Mouse (Mus musculus) macrophage (primary cell): ENCODE data around the gene Adamtsl3. TPM values are rescaled to one million over a fixed set of nuclear protein-coding genes. Genes with fewer than 3 reads are reported as not detected.
"Not testable (repeated sequence)": the region's sequence is repeated elsewhere in the genome, so short reads cannot be mapped to it uniquely, and the experiment has no call there.

Experiments used
- H3K27ac ChIP-seq: fragments of 350-480 bp; formaldehyde crosslinking; 2 replicates; pipeline ENCODE4 v1.9.0; 2021
- H3K36me3 ChIP-seq: fragments of 350-480 bp; formaldehyde crosslinking; 2 replicates; pipeline ENCODE4 v1.9.0; 2021; ENCODE audit errors: inconsistent target
- H3K4me3 ChIP-seq: fragments of 350-480 bp; formaldehyde crosslinking; 2 replicates; pipeline ENCODE4 v1.9.0; 2021; ENCODE audit errors: inconsistent target
- H3K79me2 ChIP-seq: fragments of 350-480 bp; formaldehyde crosslinking; 2 replicates; pipeline ENCODE4 v1.9.0; 2021; ENCODE audit errors: inconsistent target
- WGBS: methylation state at CpG from one replicate; pipeline ENCODE4 v1.1.7; 2026; ENCODE audit warnings: inconsistent platforms; ENCODE audit not compliant: missing documents; 5-methylcytosine and 5-hydroxymethylcytosine counted together
- polyA plus RNA-seq: library from polyadenylated mRNA; stranded (reverse); fragments of 250-400 nt; gene quantifications from 3 replicates; pipeline ENCODE4 v1.2.4, GENCODE M21; 2018; ENCODE audit warnings: inconsistent platforms

Adamtsl3 gene
- polyA plus RNA-seq, 1 experiment from 2014 or later, result not detected

- H3K36me3 ChIP-seq, result not testable (repeated sequence)
- WGBS, result 70% methylated on average over 5 of the region's 6 CpGs
These were observed 85.0 kb downstream of the Adamtsl3 start for GRCm38 (mm10) chr7:82420329-82421052.

GRCm38 (mm10) chr7:82422561-82422960, 87.1 kb downstream of the Adamtsl3 start:
- no peaks in the 10 kb centered on the region for H3K79me2 ChIP-seq
- no peak overlapping the region for H3K27ac ChIP-seq
- no peak overlapping the region for H3K4me3 ChIP-seq
- WGBS, result 87% methylated on average over 3 of the region's 3 CpGs
- H3K36me3 ChIP-seq, result no peaks in the 10 kb centered on the region

More at GRCm38 (mm10) chr7:82420329-82421052, 85.0 kb downstream of the Adamtsl3 start:
- H3K27ac ChIP-seq, H3K4me3 ChIP-seq, H3K79me2 ChIP-seq: not testable (repeated sequence)

- WGBS, result 90% methylated on average over 2 of the region's 2 CpGs
- no peaks in the 10 kb centered on the region for H3K79me2 ChIP-seq
- no peaks in the 10 kb centered on the region for H3K36me3 ChIP-seq
- H3K27ac ChIP-seq, result no peak overlapping the region
- no peak overlapping the region for H3K4me3 ChIP-seq
These were observed 88.1 kb downstream of the Adamtsl3 start for GRCm38 (mm10) chr7:82423602-82424001.

GRCm38 (mm10) chr7:82424281-82424680, 88.8 kb downstream of the Adamtsl3 start:
- Histone ChIP-seq H3K4me3 (no peak overlapping the region), H3K27ac (no peak overlapping the region), H3K36me3 (no peaks in the 10 kb centered on the region), H3K79me2 (no peaks in the 10 kb centered on the region)
- WGBS, result 90% methylated on average over 1 of the region's 1 CpGs

- no peak overlapping the region for H3K4me3 ChIP-seq
- H3K79me2 ChIP-seq, result no peaks in the 10 kb centered on the region
- 89% methylated on average over 11 of the region's 11 CpGs for WGBS
- no peaks in the 10 kb centered on the region for H3K36me3 ChIP-seq
- no peak overlapping the region for H3K27ac ChIP-seq
These were observed 89.9 kb downstream of the Adamtsl3 start for GRCm38 (mm10) chr7:82425374-82425773.

- Histone ChIP-seq H3K79me2 (no peaks in the 10 kb centered on the region), H3K27ac (no peak overlapping the region), H3K36me3 (no peaks in the 10 kb centered on the region), H3K4me3 (no peak overlapping the region)
- 15% methylated on average over 4 of the region's 4 CpGs for WGBS
These were observed 94.0 kb downstream of the Adamtsl3 start for GRCm38 (mm10) chr7:82429447-82429846.

DNA sequence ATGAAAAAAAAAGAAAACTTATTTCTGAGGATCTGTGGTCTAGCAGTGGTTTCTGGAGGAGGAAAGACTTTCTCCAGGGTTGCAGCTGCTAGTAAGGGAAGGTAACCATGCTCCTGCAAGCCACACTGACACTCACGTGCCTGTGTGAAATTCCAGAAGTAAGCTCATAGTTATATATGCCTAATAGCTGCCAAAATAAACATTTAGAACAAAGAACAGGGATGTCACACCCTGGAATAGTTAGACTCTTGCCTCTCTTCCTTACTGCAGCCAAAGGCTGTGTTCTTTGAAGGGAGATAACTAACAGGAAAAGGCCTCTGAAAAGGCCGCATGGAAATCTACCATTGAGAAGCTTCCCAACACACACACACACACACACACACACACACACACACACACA, 96.1 kb downstream of the Adamtsl3 start:
- H3K4me3 ChIP-seq, result no peak overlapping the region
- WGBS, result 42% methylated on average over 1 of the region's 2 CpGs
- no peak overlapping the region for H3K27ac ChIP-seq
- no peaks in the 10 kb centered on the region for H3K79me2 ChIP-seq
- H3K36me3 ChIP-seq, result no peaks in the 10 kb centered on the region

GRCm38 (mm10) chr7:82433226-82433625, 97.7 kb downstream of the Adamtsl3 start:
- Histone ChIP-seq H3K27ac (no peak overlapping the region), H3K4me3 (no peak overlapping the region), H3K79me2 (no peaks in the 10 kb centered on the region), H3K36me3 (no peaks in the 10 kb centered on the region)
- WGBS, result 90% methylated on average over 2 of the region's 2 CpGs

GRCm38 (mm10) chr7:82458376-82458775, 122.9 kb downstream of the Adamtsl3 start:
- no peaks in the 10 kb centered on the region for H3K36me3 ChIP-seq
- H3K4me3 ChIP-seq, result no peak overlapping the region
- no peak overlapping the region for H3K27ac ChIP-seq
- no peaks in the 10 kb centered on the region for H3K79me2 ChIP-seq
- 54% methylated on average over 2 of the region's 2 CpGs for WGBS

DNA sequence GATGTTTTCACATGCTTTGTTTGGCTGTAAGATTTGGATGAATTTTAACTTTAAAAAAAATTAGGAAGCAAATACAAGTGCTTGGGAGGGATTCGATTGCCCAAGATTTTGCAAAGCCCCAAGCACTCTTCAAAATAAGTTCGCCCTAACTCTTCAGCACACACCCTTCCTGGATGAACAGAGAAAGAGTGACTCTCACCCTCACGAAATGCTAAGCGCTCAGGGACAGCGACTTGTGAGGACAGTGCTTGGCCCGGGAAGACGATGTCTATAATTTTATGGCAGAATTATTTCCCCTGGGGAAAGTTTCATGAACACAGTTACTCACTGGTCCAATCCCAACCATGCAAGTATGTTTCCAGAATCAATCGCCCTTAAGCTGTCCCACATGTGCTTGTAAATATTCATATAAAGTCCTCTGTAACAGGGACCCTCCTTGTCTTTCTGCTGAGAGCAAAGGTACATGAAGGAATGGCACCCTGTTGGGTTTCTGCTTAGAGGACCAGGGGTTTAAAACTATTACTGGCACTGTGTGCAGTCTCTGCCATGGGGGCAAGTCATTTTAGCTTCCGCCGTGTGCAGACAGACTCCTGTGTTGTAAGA, 127.5 kb downstream of the Adamtsl3 start:
- 89% methylated on average over 10 of the region's 10 CpGs for WGBS
- Histone ChIP-seq H3K27ac (no peak overlapping the region), H3K4me3 (no peak overlapping the region), H3K36me3 (no peaks in the 10 kb centered on the region), H3K79me2 (no peaks in the 10 kb centered on the region)

DNA sequence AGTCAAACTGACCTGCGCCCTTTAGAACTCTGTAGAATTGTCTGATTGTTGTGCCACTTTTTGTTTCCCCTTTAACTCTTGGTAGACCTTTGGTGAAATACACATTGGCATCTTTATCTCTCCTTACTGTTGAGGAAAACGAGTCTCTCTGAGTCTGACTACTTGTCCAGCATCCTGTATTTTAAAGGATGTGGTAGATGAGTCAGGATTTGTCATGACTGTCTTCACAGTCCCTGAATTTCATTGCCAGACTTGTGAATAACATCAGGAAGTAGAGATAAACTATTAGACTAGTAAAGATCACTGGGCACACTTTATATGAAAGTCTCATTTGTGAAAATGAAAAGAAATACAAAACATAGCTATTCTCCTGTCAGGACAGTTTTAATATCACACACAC, 128.9 kb downstream of the Adamtsl3 start:
- 51% methylated on average over 2 of the region's 2 CpGs for WGBS
- H3K27ac ChIP-seq, result no peak overlapping the region

GRCm38 (mm10) chr7:82465437-82465836, 129.9 kb downstream of the Adamtsl3 start:
- WGBS, result 58% methylated on average over 6 of the region's 6 CpGs
- Histone ChIP-seq H3K79me2 (no peaks in the 10 kb centered on the region), H3K27ac (no peak overlapping the region), H3K36me3 (no peaks in the 10 kb centered on the region), H3K4me3 (no peak overlapping the region)

More for the DNA sequence above, 128.9 kb downstream of the Adamtsl3 start:
- no peaks in the 10 kb centered on the region for H3K36me3 ChIP-seq
- H3K4me3 ChIP-seq, result no peak overlapping the region
- H3K79me2 ChIP-seq, result no peaks in the 10 kb centered on the region

DNA sequence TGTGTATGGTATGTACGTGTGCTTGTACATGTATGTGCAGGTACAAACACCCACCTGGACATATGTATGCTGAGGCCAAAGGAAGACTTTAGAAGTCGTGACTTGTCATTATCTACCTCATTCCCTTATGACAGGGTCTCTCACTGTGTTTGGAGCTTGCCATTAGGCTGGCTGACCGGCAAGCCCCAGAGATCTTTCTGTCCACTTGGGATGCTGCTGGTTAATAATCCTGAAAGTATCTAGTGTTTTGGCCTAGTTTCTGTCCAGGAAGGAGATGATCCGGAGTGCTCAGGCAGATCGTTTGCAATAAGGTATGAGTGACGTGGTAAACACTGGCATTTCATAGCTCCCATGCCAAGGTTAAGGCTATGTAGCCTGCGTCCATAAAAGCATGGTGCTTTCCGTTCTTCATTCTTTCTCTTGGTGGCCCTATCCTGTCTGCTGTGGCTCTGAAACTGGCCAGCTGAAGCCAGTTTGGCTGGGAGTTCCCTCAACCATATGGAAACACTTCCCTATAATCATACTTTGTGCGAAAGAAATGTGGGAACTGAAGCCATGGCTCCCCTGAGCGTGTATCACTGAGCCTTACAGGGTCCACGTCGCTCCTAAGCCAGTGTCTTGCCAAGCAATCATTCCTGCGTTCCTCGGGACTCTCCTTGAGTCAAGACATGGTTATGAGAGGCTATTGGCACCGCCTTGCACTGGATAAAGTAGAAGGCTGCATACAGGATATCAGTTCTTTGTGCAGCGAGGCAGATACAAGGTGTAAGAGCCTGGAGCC, 141.1 kb downstream of the Adamtsl3 start:
- no peaks in the 10 kb centered on the region for H3K79me2 ChIP-seq
- H3K36me3 ChIP-seq, result no peaks in the 10 kb centered on the region
- 93% methylated on average over 16 of the region's 16 CpGs for WGBS
- no peak overlapping the region for H3K4me3 ChIP-seq
- no peak overlapping the region for H3K27ac ChIP-seq

- Histone ChIP-seq H3K36me3 (no peaks in the 10 kb centered on the region), H3K27ac (no peak overlapping the region), H3K79me2 (no peaks in the 10 kb centered on the region), H3K4me3 (no peak overlapping the region)
- 78% methylated on average over 3 of the region's 3 CpGs for WGBS
These were observed 143.0 kb downstream of the Adamtsl3 start for GRCm38 (mm10) chr7:82478461-82478860.
